Mouse (Mus musculus): ENCODE measurements around the gene Ctdspl2.
"Not testable (repeated sequence)": the region's sequence is repeated elsewhere in the genome, so short reads cannot be mapped to it uniquely, and the experiment has no call there.

The Ctdspl2 gene

GRCm38 (mm10) chr2:121955765-121956223 is at the start of gene Ctdspl2, which contains the start of gene Mageb3:
Gene Ctdspl2, plus strand, starts transcription at chr2:121956001.
Gene Mageb3, minus strand, starts transcription at chr2:121956092.
- in situ Hi-C loops (cut with MboI, MseI) = no loop called here

GRCm38 (mm10) chr2:121909975-121910374 is 45.8 kb upstream of the Ctdspl2 start:
- in situ Hi-C loops (cut with MboI, MseI) = no loop called here

DNA sequence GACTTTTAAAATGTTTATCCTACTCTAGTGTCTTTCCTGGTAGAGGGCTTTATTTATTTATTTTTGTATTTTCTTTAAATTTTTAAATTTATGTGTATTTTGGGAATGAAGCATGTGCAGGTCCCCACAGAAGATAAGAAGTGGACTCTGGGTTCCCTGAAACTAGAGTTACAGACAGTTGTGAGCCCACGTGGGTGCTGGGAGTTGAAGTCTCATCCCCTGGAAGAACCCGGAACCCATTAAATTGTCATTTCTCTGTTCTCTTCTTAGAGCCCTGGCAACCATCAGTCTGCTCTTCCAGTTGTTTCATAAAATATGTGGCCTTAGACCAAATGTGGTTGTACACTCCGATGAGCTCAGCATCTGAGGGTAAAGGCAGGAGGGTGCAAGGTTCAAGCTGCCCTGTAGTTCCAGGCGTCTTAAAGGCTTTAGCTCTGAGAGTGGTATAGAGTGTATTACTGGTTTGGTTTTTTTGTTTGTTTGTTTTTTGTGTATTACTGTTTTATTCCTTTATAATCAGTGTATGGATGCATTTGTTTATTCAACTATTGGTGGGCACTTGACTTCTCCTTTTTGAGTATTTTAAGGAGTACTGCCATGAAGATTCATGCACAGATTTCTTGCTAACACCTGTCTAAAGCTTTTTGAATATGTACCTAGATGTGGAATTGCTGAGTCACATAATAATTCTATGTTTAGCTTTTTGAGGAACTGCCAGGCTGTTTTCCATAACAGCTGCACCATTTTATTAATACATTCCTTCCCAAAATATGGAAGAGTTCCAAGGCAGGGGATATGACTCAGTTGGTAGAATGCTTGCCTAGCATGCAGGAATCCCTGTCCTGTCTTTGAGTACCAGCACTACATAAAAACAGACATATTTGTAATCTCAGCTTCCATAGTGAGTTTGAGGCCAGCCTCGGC is 39.5 kb upstream of the Ctdspl2 start:
- in situ Hi-C loops (cut with MboI, MseI) = no loop called here

- in situ Hi-C loops (cut with MboI, MseI) = not testable (repeated sequence)
Observed at GRCm38 (mm10) chr2:121937624-121938023, 18.2 kb upstream of the Ctdspl2 start.

DNA sequence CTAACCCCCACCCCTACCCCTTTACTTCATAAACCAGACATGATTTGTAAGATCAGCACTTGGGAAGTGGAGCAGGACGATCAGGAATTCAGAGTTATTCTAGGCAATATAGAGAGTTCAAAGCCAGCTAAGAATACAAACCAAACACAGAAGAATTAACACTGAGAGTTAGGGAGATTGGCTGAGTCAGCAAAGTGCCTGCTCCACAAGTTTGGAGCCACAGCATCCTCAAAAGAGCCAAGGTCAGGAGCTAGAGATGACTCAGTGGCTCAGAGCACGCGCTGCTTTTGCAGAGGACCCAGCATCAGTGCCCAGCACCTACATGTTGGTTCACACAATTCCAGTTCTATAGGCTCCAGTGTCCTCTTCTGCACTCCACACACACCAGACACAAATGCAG is 12.4 kb upstream of the Ctdspl2 start:
- in situ Hi-C loops (cut with MboI, MseI) = no loop called here

DNA sequence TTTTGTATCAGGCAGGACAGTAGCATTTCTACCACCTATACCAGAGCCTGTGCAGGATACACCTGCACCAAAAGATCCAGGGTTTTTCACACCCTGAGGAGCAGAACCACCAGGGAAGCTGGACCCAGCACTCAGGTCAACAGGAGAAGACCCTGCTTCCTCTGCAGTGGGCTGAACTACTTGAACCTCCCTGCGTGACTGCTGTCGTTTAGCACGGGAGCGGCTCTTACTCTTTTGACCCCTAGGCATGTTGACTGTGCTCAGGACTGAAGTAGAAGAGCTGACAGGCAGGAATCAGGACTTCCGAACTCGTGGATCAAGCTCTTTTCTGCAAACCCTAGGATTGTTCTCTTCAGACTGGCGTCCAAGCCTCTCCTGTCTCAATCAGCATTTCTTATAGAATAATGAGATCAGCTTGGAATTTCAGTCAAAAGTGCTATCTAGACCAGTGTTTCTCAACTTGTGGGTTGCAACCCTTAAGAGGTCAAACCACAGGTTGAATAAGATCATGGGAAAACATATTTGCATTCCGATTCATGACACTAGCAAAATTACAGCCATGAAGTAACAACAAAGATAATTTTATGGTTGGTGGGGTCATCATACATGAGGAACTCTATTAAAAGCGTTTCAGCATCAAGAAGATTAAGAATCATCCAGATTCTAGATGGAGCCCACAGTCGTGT is 687 bp upstream of the Ctdspl2 start:
- in situ Hi-C loops (cut with MboI, MseI) = no loop called here

GRCm38 (mm10) chr2:121956224-121957018 is 620 bp downstream of the Ctdspl2 start:
- in situ Hi-C loops (cut with MboI, MseI) = no loop called here

DNA sequence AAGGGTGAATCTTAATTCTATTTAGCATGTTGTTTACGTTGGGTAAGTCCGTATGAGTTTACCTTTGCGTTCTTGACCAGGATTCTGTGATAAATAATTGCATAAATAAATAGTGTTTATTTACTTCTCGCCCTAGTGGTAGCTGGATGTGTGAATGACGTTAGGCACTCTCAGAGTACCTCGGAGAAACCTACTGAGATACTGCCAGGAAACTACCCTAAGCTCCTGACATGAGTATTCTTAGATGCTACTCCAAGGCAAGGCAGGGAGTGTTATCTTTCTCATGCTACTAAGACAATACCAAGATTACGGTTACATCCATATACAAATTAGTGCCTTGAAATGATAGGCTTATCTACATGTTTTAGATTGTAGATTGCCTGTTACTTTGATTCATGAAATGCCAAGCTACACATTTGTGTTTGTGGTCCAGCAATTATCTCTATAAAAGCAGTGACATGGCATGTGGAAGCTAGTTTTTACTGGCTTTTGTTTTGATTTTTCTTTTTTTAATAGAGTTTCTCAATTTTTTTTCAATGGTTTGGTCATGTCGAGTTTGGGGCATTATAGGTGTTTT is 1.5 kb downstream of the Ctdspl2 start:
- in situ Hi-C loops (cut with MboI, MseI) = no loop called here

DNA sequence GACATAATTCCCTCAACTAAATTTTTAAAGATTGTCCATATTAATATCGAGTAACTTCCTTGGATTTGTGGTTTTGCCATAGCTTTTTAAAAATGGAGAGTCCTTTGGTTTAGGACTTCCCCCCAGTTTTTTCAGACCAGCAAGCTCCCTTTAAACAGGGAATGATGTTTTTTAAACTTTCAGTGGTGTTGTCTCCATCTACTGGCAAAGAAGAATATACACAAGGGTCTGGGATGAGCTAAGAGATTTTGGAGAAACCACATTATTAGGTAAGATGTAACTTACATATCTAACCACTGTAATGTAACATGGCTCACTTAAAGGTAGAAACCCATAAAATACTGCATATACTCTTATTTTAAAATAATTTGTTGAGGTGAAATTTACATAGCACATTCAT is 39.9 kb downstream of the Ctdspl2 start:
- in situ Hi-C loops (cut with MboI, MseI) = loop anchor here (10.0 kb wide), 1 partner anchor 1611 kb away; no protein-coding TSS in a partner anchor

DNA sequence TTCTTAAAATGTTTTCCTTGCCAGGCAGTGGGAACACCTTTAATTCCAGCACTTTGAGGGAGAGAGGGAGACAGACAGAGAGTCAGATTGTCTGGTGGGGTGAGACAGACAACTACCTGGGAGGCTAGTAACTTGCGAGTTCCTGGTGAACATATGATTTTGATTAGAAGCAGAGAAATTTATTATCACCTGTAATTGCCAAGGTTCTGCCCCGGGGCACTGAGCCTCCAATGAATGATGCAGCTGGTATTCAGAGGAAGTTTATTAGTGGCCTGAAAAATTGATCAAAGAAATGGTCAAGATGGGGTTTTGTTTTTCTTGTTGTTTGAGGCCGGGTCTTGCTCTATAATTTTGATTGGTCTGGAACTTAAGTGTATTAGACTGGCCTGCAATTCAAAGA is 53.0 kb downstream of the Ctdspl2 start:
- in situ Hi-C loops (cut with MboI, MseI) = no loop called here

DNA sequence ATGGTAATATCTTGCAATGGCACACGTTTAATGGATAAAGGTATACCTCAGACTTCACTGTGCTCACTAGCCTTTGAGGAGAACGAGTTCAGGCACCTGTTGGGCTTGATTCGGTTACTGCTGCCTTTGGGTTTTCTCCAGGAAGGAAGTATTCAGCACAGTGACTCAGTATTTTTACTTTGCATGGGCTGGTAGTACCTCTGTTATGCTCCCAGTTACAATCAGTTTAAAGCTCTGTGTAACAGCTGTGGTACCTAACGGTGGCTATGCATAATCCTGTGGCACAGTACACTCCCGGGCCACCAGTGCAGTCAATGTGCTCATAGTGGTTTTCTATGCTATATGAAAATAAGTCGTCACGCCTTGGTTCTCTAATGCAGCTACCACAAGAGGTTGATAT is 55.6 kb downstream of the Ctdspl2 start:
- in situ Hi-C loops (cut with MboI, MseI) = no loop called here

- in situ Hi-C loops (cut with MboI, MseI) = no loop called here
Observed at GRCm38 (mm10) chr2:122018705-122019104, 62.9 kb downstream of the Ctdspl2 start.

GRCm38 (mm10) chr2:122022284-122022683 is 66.5 kb downstream of the Ctdspl2 start:
- in situ Hi-C loops (cut with MboI, MseI) = loop anchor here (10.0 kb wide), 1 partner anchor 217 kb away; the partner anchor contains the start of gene Frmd5

DNA sequence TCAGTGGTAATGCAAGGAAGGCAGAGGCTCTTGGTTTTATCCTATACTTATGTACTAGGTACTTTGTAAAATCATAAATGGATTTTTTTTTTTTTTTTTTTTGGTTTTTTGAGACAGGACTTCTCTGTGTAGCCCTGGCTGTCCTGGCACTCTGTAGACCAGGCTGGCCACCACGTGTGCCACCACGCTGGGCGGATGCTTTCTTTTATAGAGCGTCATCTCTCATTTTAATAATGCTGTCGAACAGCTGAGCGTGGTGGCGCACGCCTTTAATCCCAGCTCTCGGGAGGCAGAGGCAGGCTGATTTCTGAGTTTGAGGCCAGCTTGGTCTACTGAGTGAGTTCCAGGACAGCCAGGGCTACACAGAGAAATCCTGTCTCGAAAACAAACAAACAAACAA is 71.3 kb downstream of the Ctdspl2 start:
- in situ Hi-C loops (cut with MboI, MseI) = loop anchor here (10.0 kb wide), 1 partner anchor 222 kb away; the partner anchor contains the start of gene Frmd5

- in situ Hi-C loops (cut with MboI, MseI) = loop anchor here (10.0 kb wide), 1 partner anchor 223 kb away; the partner anchor contains the start of gene Frmd5
Observed at GRCm38 (mm10) chr2:122027862-122028755, 72.3 kb downstream of the Ctdspl2 start, which contains the start of gene Eif3j1. Gene Eif3j1, plus strand, starts transcription at chr2:122028546.

- in situ Hi-C loops (cut with MboI, MseI) = loop anchor here (10.0 kb wide), 1 partner anchor 224 kb away; the partner anchor contains the start of gene Frmd5
Observed at GRCm38 (mm10) chr2:122028756-122029700, 73.2 kb downstream of the Ctdspl2 start.

DNA sequence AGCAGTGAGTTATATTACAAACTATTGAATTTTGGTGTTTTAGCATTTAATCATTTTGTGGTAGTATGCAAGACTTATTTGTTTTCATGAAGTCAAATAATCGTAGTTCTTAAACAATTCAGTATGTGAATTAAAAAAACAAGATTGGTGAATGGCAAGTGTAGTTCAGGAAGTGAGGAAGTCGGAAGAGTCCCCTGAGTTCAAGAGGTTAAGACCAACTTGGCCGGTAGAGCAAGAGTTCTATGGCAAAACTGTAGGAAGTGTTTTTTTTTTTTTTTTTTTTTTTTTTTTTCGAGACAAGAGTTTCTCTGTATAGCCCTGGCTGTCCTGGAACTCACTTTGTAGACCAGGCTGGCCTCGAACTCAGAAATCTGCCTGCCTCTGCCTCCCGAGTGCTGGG is 76.2 kb downstream of the Ctdspl2 start:
- in situ Hi-C loops (cut with MboI, MseI) = no loop called here

DNA sequence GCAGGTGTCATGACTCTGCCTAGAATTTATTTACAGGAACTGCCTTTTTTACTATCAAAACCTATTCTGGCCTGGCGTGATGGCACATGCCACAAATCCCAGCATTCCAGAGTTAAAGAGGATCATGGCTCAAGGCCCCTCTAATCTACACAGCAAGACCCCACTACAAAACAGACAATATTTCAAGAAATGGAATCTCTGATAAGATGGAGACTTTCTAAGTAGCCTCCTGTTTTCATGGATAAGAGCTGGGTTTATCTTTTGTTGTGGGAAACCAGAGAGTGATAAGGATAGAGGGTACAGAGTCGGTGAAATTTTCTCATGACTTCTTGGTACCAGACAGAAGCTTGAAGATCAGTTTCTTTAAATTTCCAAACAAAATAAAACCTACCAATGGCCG is 80.3 kb downstream of the Ctdspl2 start:
- in situ Hi-C loops (cut with MboI, MseI) = no loop called here

GRCm38 (mm10) chr2:122043926-122044325 is 88.1 kb downstream of the Ctdspl2 start:
- in situ Hi-C loops (cut with MboI, MseI) = no loop called here

All from T-helper 2 cell (primary cell).